ENCODE assay signal across 12 mouse cellular contexts in the genomic region with DNA sequence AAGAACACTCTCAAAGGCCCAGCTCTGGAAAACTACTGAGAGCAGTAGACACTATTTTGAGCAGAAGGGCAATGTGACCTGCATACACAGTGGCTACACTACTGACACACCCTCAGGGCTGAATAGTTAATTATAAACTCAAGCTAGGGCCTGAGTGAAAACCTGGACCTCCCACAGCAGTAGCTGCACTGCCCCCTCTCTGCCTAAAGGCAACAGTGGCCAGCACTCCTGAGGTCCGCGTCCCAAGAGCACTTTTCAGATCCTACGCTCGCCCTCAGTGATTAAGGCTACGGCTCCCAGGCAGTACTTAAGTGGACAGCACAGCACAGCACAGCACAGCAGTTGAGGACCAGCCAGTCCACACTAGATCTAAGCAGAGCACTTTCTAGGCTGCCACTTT. TPM values are rescaled to one million over a fixed set of nuclear protein-coding genes. Genes with fewer than 3 reads are reported as not detected.
A peak's percentile ranks its signal among the peaks of the same experiment; 100 is the strongest.
DNase-seq lines count a peak whose midpoint lies in the region; TF ChIP-seq lines count a peak whose summit lies in the region.
"Had no signal": no experiment of that assay in that cellular context is flagged by ENCODE, and none has a peak within 500 bp of the region (broad histone marks: within the 10 kb centered on the region; RNA-seq: fewer than 3 reads in every experiment).

No protein-coding gene starts in this region.

- H3K4me3 ChIP-seq in lung, adult 2 months (replicated peaks; ENCODE audit: extremely low read depth, low read depth, low read length), result no peak overlapping the region
- no peak overlapping the region for H3K4me3 ChIP-seq in kidney, adult 2 months (ENCODE audit: insufficient read depth, low read depth, low read length)
- no peak overlapping the region for H3K4me3 ChIP-seq in small intestine, adult 2 months (ENCODE audit: low read depth, low read length)
- H3K4me3 ChIP-seq: megakaryocyte, embryonic 14.5 days had no signal

- TF ChIP-seq POLR2A in lung, adult 2 months (IDR thresholded peaks at IDR 0.05; ENCODE audit: borderline replicate concordance, extremely low read depth, low read depth, low read length), result no peak
- peak; percentile 21 for TF ChIP-seq POLR2A in kidney, adult 2 months (IDR thresholded peaks at IDR 0.05; ENCODE audit: low read depth, low read length)
- no peak for TF ChIP-seq POLR2A in small intestine, adult 2 months (IDR thresholded peaks at IDR 0.05; ENCODE audit: low read depth, low read length)

- peaks cover 9% of the 10 kb centered on the region for H3K36me3 ChIP-seq in kidney, adult 2 months (ENCODE audit: control insufficient read depth, insufficient read depth, low read length)
- H3K36me3 ChIP-seq in small intestine, adult 2 months (ENCODE audit: control insufficient read depth, insufficient read depth, low read length), result peaks cover 48% of the 10 kb centered on the region

- no peaks in the 10 kb centered on the region for H3K27me3 ChIP-seq in kidney, adult 2 months (replicated peaks; ENCODE audit: control insufficient read depth, insufficient read depth, low read length)
- no peaks in the 10 kb centered on the region for H3K27me3 ChIP-seq in small intestine, adult 2 months (ENCODE audit: control insufficient read depth, insufficient read depth, low read length)
- H3K27me3 ChIP-seq: megakaryocyte, embryonic 14.5 days had no signal

- DNase-seq in lung, adult 2 months, result no peak
- no peak for DNase-seq in lung, postnatal 10 days
- DNase-seq in kidney, adult 2 months, result peak; percentile 96
- DNase-seq in kidney, postnatal 25 days, result peak; percentile 79 to 92
- no peak for DNase-seq in left cerebral cortex, adult 18-20 months (ENCODE audit: low spot score in 2 of 2)
- no peak for DNase-seq in embryo, embryonic 10.5 days (ENCODE audit: low spot score)
- DNase-seq: embryo, embryonic 11 days; left cerebral cortex, postnatal 4 days; spleen, adult 18-20 months had no signal

- peak overlapping the region; percentile 83 for H3K27ac ChIP-seq in kidney, adult 2 months (ENCODE audit: insufficient read depth, low read depth, low read length)
- H3K27ac ChIP-seq in small intestine, adult 2 months (ENCODE audit: insufficient read depth, low read depth, low read length), result no peak overlapping the region

- 71% methylated on average over 5 of the region's 5 CpGs for WGBS in lung, adult 2 months
- 37% methylated on average over 5 of the region's 5 CpGs for WGBS in kidney, adult 2 months
- WGBS in small intestine, adult 2 months, result 84% methylated on average over 5 of the region's 5 CpGs

- TF ChIP-seq CTCF in lung, adult 2 months (IDR thresholded peaks at IDR 0.05; ENCODE audit: insufficient read depth, low read length), result 0 out of 2 replicates have a peak, but pooled peaks have one; percentile 11
- TF ChIP-seq CTCF in kidney, adult 2 months (conservative IDR thresholded peaks at IDR 0.05; ENCODE audit: insufficient read depth, insufficient read length, low read depth, low read length), result peak; percentile 81
- TF ChIP-seq CTCF in small intestine, adult 2 months (IDR thresholded peaks at IDR 0.05; ENCODE audit: extremely low read depth, insufficient read length, insufficient replicate concordance, low read depth, low read length), result peak; percentile 36; the same call in 1 of the 2 replicates

- peaks cover 4% of the 10 kb centered on the region for H3K4me1 ChIP-seq in lung, adult 2 months (ENCODE audit: control insufficient read depth, insufficient read depth, low read length)
- peaks cover 32% of the 10 kb centered on the region for H3K4me1 ChIP-seq in kidney, adult 2 months (ENCODE audit: control insufficient read depth, insufficient read depth, low read length)
- peaks cover 3% of the 10 kb centered on the region; the same call in 1 of the 2 replicates for H3K4me1 ChIP-seq in small intestine, adult 2 months (ENCODE audit: control insufficient read depth, insufficient read depth, insufficient read length, low read length)

RNA-seq across cellular contexts. Expression of a gene that starts 8.9 kb away (rescaled TPM):
- 7.9 and 8.7 TPM in 2 replicates for polyA plus RNA-seq in lung, adult 2 months (2012; rRNA removed)
- polyA plus RNA-seq in kidney, adult 2 months (2012; rRNA removed), result 7.8 and 9.4 TPM in 2 replicates
- 2.2 and 2.9 TPM in 2 replicates for polyA plus RNA-seq in small intestine, adult 2 months (2012; rRNA removed)
- total RNA-seq in left cerebral cortex, adult 18-20 months (2021), result 10 to 100 TPM; 18.0 to 18.7 TPM

RNA-seq across cellular contexts. Expression of a gene that starts 12.6 kb away (rescaled TPM):
- 123 and 131 TPM in 2 replicates for polyA plus RNA-seq in lung, adult 2 months (2012; rRNA removed)
- polyA plus RNA-seq in kidney, adult 2 months (2012; rRNA removed), result 99.8 and 102 TPM in 2 replicates
- polyA plus RNA-seq in small intestine, adult 2 months (2012; rRNA removed), result 79.2 and 124 TPM in 2 replicates
- 100 to 1,000 TPM; 119 to 141 TPM for total RNA-seq in left cerebral cortex, adult 18-20 months (2021)

RNA-seq across cellular contexts. Expression of a gene that starts 36.4 kb away (rescaled TPM):
- polyA plus RNA-seq in lung, adult 2 months (2012; rRNA removed), result not detected in 2 replicates
- polyA plus RNA-seq in kidney, adult 2 months (2012; rRNA removed), result 0.03 and 0.10 TPM in 2 replicates
- not detected in 2 replicates for polyA plus RNA-seq in small intestine, adult 2 months (2012; rRNA removed)
- total RNA-seq in left cerebral cortex, adult 18-20 months (2021), result not detected
- total RNA-seq: hematopoietic stem cell, adult 5-6 weeks; left cerebral cortex, postnatal 4 days had no signal

Comparison
In these comparisons a context has a peak if more than half of its experiments do, and no peak if none do; other contexts are left out.
1. DNase-seq: peak in kidney, adult 2 months (single experiment) and kidney, postnatal 25 days (2 of 2); none in lung, adult 2 months (single experiment), lung, postnatal 10 days (single experiment), left cerebral cortex, adult 18-20 months (0 of 2) and embryo, embryonic 10.5 days (single experiment).
2. CTCF ChIP-seq: peak in every context shown above with its lines; median percentile 81 in kidney, adult 2 months; 36 in small intestine, adult 2 months; 11 in lung, adult 2 months.